Mouse (Mus musculus): Measurements from ENCODE around the gene Grem2. TPM values are rescaled to one million over a fixed set of nuclear protein-coding genes. Genes with fewer than 3 reads are reported as not detected.

Grem2 gene
- total RNA-seq (2023): not detected

DNA sequence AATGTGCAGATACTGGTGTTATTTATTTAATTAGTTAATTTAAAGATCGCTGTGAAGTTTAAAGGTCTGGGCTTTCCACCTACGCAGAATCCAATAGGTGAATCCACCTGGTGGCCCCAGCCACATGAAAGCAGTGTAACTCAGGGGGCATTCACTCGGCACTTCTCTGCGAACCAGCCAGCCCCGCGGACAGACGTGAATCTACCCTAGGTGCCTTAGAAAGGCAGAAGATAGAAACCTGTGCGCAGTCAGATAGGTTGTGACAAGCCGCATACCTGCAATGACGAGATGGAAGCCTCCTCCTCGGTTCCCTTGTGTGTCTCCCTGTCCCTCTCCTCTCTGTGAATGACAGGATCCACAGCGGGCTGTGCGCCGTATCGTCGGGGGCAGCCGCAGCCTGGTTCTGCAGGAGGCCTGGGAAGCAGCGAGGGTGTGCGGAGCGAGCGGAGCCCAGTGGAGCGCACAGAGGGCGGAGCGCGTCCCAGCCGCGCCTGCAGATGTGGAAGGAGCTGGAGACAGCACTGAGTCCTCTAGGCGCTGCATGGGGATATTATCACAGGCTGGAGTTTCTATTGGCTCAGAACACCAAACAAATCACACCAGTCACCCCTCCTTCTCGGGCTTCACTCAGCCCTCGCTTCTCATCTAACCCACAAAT is at the start of gene Grem2:
Gene Grem2, minus strand, starts transcription at position 522 of the 658 bp plus-strand sequence.

